15 mouse cellular contexts compared by ENCODE assay signal in genomic region chr9:111146216-111146798, GRCm38 (mm10). TPM values are rescaled to one million over a fixed set of nuclear protein-coding genes. Genes with fewer than 3 reads are reported as not detected.
DNase-seq lines count a peak whose midpoint lies in the region; ATAC-seq lines count a peak whose summit lies in the region.
"Had no signal": no experiment of that assay in that cellular context is flagged by ENCODE, and none has a peak within 500 bp of the region (broad histone marks: within the 10 kb centered on the region; RNA-seq: fewer than 3 reads in every experiment).

No protein-coding gene starts in this region.

- no peak overlapping the region for H3K4me2 ChIP-seq in heart, embryonic 15.5 days
- H3K4me2 ChIP-seq in heart, embryonic 12.5 days: no peak overlapping the region
- no peak overlapping the region for H3K4me2 ChIP-seq in midbrain, embryonic 13.5 days (replicated peaks)

- no peaks in the 10 kb centered on the region for H3K9me3 ChIP-seq in heart, embryonic 15.5 days (replicated peaks)
- no peaks in the 10 kb centered on the region for H3K9me3 ChIP-seq in heart, embryonic 12.5 days (replicated peaks)
- no peaks in the 10 kb centered on the region for H3K9me3 ChIP-seq in midbrain, embryonic 13.5 days
- H3K9me3 ChIP-seq: limb, embryonic 10.5 days had no signal

- peaks cover 2% of the 10 kb centered on the region; the same call in 1 of the 2 replicates for H3K36me3 ChIP-seq in heart, embryonic 15.5 days
- peaks cover 12% of the 10 kb centered on the region for H3K36me3 ChIP-seq in heart, embryonic 12.5 days
- H3K36me3 ChIP-seq in midbrain, embryonic 13.5 days: peaks cover 9% of the 10 kb centered on the region; the same call in 1 of the 2 replicates

- H3K27ac ChIP-seq in heart, embryonic 15.5 days: peak overlapping the region; percentile 78; the same call in 1 of the 2 replicates
- no peak overlapping the region for H3K27ac ChIP-seq in heart, embryonic 12.5 days (ENCODE audit: poor library complexity, severe bottlenecking)
- no peak overlapping the region for H3K27ac ChIP-seq in midbrain, embryonic 13.5 days
- H3K27ac ChIP-seq: limb, embryonic 10.5 days had no signal

- H3K27me3 ChIP-seq in heart, embryonic 15.5 days: no peaks in the 10 kb centered on the region
- H3K27me3 ChIP-seq in heart, embryonic 12.5 days (replicated peaks): no peaks in the 10 kb centered on the region
- no peaks in the 10 kb centered on the region for H3K27me3 ChIP-seq in midbrain, embryonic 13.5 days
- H3K27me3 ChIP-seq: CH12.LX had no signal

- H3K9ac ChIP-seq in heart, embryonic 15.5 days: no peak overlapping the region
- no peak overlapping the region for H3K9ac ChIP-seq in heart, embryonic 12.5 days
- H3K9ac ChIP-seq in midbrain, embryonic 13.5 days (replicated peaks): no peak overlapping the region

- peaks cover 59% of the 10 kb centered on the region for H3K4me1 ChIP-seq in heart, embryonic 15.5 days (replicated peaks)
- peaks cover 53% of the 10 kb centered on the region for H3K4me1 ChIP-seq in heart, embryonic 12.5 days (replicated peaks)
- no peaks in the 10 kb centered on the region for H3K4me1 ChIP-seq in midbrain, embryonic 13.5 days (replicated peaks)

- WGBS in heart, embryonic 15.5 days: 77% methylated on average over 7 of the region's 7 CpGs
- 84% methylated on average over 7 of the region's 7 CpGs for WGBS in heart, embryonic 12.5 days
- 95% methylated on average over 7 of the region's 7 CpGs for WGBS in midbrain, embryonic 13.5 days

- peak; percentile 39 for DNase-seq in right cerebral cortex, adult 18-20 months
- no peak for DNase-seq in right cerebral cortex, postnatal 36 days (ENCODE audit: low spot score in 2 of 2)
- peak; percentile 29 for DNase-seq in induced T-regulatory cell, adult 2 months (ENCODE audit: low read depth)
- DNase-seq in telencephalon, adult 2 months (ENCODE audit: low read depth, low spot score): peak; percentile 21
- no peak for DNase-seq in layer of hippocampus, postnatal 14 days (ENCODE audit: low spot score in 2 of 2)
- DNase-seq: adrenal gland, adult 2 months; gastrocnemius, postnatal 14 days; kidney, adult 18-20 months; thymus, postnatal 36 days had no signal

- ATAC-seq in heart, embryonic 15.5 days (replicated peaks; ENCODE audit: insufficient number of reproducible peaks, insufficient read depth, low FRiP score, low read depth): no peak
- no peak for ATAC-seq in heart, embryonic 12.5 days (ENCODE audit: insufficient number of reproducible peaks, low FRiP score)
- no peak for ATAC-seq in midbrain, embryonic 13.5 days
- ATAC-seq: forebrain, embryonic 14.5 days had no signal

- no peak overlapping the region for H3K4me3 ChIP-seq in heart, embryonic 15.5 days
- H3K4me3 ChIP-seq in heart, embryonic 12.5 days: no peak overlapping the region
- H3K4me3 ChIP-seq in midbrain, embryonic 13.5 days (replicated peaks): no peak overlapping the region
- H3K4me3 ChIP-seq: limb, embryonic 10.5 days had no signal

RNA-seq across cellular contexts. Expression of gene Lrrfip2, which starts 28.9 kb away (rescaled TPM):
- 64.2 and 64.9 TPM in 2 replicates for polyA plus RNA-seq in heart, embryonic 15.5 days (2015; fragmentation: Nextera tagmentation; extraction: Ambion mirVana)
- 65.8 and 70.4 TPM in 2 replicates for polyA plus RNA-seq in heart, embryonic 12.5 days (2016; fragmentation: Nextera tagmentation; extraction: Ambion mirVana)
- 44.8 and 47.6 TPM in 2 replicates for polyA plus RNA-seq in midbrain, embryonic 13.5 days (2015; fragmentation: Nextera tagmentation; extraction: Ambion mirVana)
- 10 to 100 TPM; 26.3 to 29.0 TPM for total RNA-seq in layer of hippocampus, postnatal 14 days (2021)

Comparison
In these comparisons a context has a peak if more than half of its experiments do, and no peak if none do; other contexts are left out.
1. DNase-seq: peak in right cerebral cortex, adult 18-20 months (single experiment), induced T-regulatory cell, adult 2 months (single experiment) and telencephalon, adult 2 months (single experiment); none in right cerebral cortex, postnatal 36 days (0 of 2) and layer of hippocampus, postnatal 14 days (0 of 2).